ENCODE assay signal across 14 mouse cellular contexts in genomic region chr2:171862626-171863025, GRCm38 (mm10).
"Had no signal": no experiment of that assay in that cellular context is flagged by ENCODE, and none has a peak within 500 bp of the region (broad histone marks: within the 10 kb centered on the region; RNA-seq: fewer than 3 reads in every experiment).

No protein-coding gene starts in this region.

- H3K36me3 ChIP-seq: liver, embryonic 15.5 days; lung, embryonic 15.5 days; midbrain, embryonic 13.5 days; midbrain, embryonic 15.5 days; neural tube, embryonic 12.5 days had no signal

- H3K27ac ChIP-seq: liver, embryonic 15.5 days; lung, embryonic 15.5 days; midbrain, embryonic 13.5 days; midbrain, embryonic 15.5 days; neural tube, embryonic 12.5 days had no signal

- H3K4me1 ChIP-seq: liver, embryonic 15.5 days; midbrain, embryonic 13.5 days; midbrain, embryonic 15.5 days; neural tube, embryonic 12.5 days had no signal

- H3K4me3 ChIP-seq: liver, embryonic 15.5 days; lung, embryonic 15.5 days; midbrain, embryonic 13.5 days; midbrain, embryonic 15.5 days; neural tube, embryonic 12.5 days had no signal

- H3K9me3 ChIP-seq: liver, embryonic 15.5 days; lung, embryonic 15.5 days; midbrain, embryonic 13.5 days; midbrain, embryonic 15.5 days; neural tube, embryonic 12.5 days had no signal

- H3K9ac ChIP-seq: liver, embryonic 15.5 days; liver, postnatal 0 days; lung, embryonic 15.5 days; midbrain, embryonic 13.5 days; midbrain, embryonic 15.5 days; neural tube, embryonic 12.5 days had no signal

- DNase-seq: liver, postnatal 0 days; lung, adult 2 months; lung, postnatal 14 days; lung, postnatal 4 days; right cerebral cortex, postnatal 14 days; spleen, adult 18-20 months; thymus, adult 2 months; thymus, postnatal 25 days; thymus, postnatal 4 days had no signal

- H3K27me3 ChIP-seq: liver, embryonic 15.5 days; lung, embryonic 15.5 days; midbrain, embryonic 13.5 days; midbrain, embryonic 15.5 days; neural tube, embryonic 12.5 days had no signal
